Mouse (Mus musculus): ENCODE data around the gene Ubap2l. TPM values are rescaled to one million over a fixed set of nuclear protein-coding genes. Genes with fewer than 3 reads are reported as not detected.

The Ubap2l gene
- polyA plus RNA-seq, 1 experiment from 2014 or later, result 148 TPM

DNA sequence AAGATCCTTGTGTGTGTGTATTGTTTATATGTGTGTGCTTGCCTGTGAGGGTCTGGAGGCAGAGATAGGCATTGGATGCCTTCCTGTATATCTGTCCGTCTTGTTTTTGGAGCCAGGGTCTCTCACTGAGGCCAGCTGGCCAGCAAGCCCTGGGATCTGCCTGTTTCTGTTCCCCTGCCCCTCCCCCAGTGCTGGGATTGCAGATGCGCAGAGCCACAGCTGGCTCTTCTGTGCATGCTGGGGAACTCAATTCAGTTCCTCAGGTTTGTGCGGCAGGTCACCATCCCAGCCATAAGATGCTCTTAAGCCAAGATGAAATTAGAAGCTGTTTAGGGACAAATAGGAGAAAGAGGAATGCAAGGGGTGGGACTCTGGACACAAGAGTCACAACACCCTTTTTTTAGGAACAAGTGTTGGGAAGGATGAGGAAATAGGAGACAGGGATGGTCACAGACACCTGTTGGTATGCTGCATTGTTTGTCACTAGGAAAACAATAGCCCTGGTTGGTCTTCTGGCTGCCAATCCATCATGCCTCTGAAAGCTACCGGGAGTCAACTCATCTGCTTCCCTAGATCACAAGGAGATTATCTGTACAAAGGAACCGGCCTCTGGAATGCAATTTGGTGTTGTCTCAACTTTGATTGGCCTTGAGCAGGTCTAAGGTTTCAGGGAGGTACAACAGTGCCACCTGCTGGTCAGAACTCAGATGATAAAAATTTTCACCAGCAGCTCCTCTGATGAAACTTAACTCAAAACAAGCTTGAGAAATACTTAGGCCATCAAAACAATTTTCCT is 24.7 kb upstream of the Ubap2l start:
- Histone ChIP-seq H3K9ac (no peak overlapping the region), H3K36me3 (replicated peaks; ENCODE audit: control insufficient read depth, insufficient read depth) (no peaks in the 10 kb centered on the region), H3K4me2 (replicated peaks) (peak overlapping the region; percentile 17; the same call in 1 of the 2 replicates), H3K4me3 (replicated peaks; ENCODE audit: low read length) (no peak overlapping the region), H3K9me3 (ENCODE audit: control insufficient read depth, low read length) (no peaks in the 10 kb centered on the region), H3K27me3 (ENCODE audit: control insufficient read depth, insufficient read depth, low read length) (no peaks in the 10 kb centered on the region), H3K27ac (no peak overlapping the region), H3K4me1 (replicated peaks; ENCODE audit: control insufficient read depth, insufficient read depth, low read length) (peaks cover 19% of the 10 kb centered on the region)
- ATAC-seq (ENCODE audit: low FRiP score) (no peak), DNase-seq (ENCODE audit: low spot score) (peak; percentile 89)
- WGBS, result 11% methylated on average over 5 of the region's 5 CpGs

DNA sequence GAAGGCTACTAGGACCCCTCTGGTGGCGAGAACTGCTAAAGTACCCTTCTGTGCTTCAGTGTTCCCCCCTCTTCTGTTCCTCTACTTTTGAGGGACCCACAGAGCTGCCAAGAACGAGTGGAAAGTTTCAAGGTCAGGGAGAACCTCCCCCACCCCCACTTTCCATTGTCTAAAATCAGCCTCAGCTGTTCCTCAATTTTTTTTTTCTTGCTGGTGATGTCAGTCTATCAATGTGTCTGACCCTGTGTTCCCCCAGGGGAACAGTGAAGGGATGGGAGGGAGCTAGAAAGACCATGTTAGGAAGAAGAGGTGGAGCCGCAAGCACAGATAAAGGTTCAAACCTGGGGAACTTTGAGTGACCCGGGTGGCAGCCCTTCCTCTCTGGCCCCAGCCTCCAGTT is 19.9 kb upstream of the Ubap2l start, which contains the start of gene Tpm3:
Tpm3 (plus strand) TSS at position 356 of the 400 bp plus-strand sequence.
- no peak for ATAC-seq (ENCODE audit: low FRiP score)

DNA sequence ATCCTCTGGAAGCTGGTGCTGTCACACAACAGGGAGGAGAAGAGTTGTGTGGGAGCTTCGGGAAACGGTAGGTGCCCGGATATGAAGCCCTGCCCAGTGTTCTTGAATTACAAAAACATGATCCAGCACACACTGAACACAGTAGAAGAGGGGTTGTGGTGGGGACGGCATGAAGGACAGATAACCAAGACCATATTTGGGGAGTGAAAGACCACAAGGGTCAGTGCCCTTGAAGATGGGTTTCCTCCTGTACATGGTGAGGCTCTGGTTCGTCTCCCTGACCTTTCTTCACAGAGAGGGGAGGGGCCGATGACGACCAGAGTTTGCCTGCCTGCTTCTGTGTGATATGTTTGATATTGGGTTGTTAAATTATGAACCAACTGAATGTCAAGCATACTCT is 17.3 kb upstream of the Ubap2l start:
- Histone ChIP-seq H3K36me3 (replicated peaks; ENCODE audit: control insufficient read depth, insufficient read depth) (peaks cover 10% of the 10 kb centered on the region), H3K4me1 (replicated peaks; ENCODE audit: control insufficient read depth, insufficient read depth, low read length) (no peaks in the 10 kb centered on the region), H3K27me3 (ENCODE audit: control insufficient read depth, insufficient read depth, low read length) (no peaks in the 10 kb centered on the region), H3K27ac (no peak overlapping the region), H3K9ac (no peak overlapping the region), H3K9me3 (ENCODE audit: control insufficient read depth, low read length) (no peaks in the 10 kb centered on the region), H3K4me2 (replicated peaks) (no peak overlapping the region), H3K4me3 (replicated peaks; ENCODE audit: low read length) (no peak overlapping the region)
- DNase-seq (ENCODE audit: low spot score) (no peak), ATAC-seq (ENCODE audit: low FRiP score) (no peak)
- WGBS, result 84% methylated on average over 7 of the region's 7 CpGs

More for the DNA sequence above, 19.9 kb upstream of the Ubap2l start, which contains the start of gene Tpm3:
- Histone ChIP-seq H3K4me2 (replicated peaks) (no peak within 1 kb of the TSS), H3K9ac (no peak within 1 kb of the TSS), H3K9me3 (ENCODE audit: control insufficient read depth, low read length) (no peaks in the 10 kb centered on the region), H3K27ac (no peak within 1 kb of the TSS), H3K27me3 (ENCODE audit: control insufficient read depth, insufficient read depth, low read length) (no peaks in the 10 kb centered on the region), H3K36me3 (replicated peaks; ENCODE audit: control insufficient read depth, insufficient read depth) (no peaks in the 10 kb centered on the region), H3K4me1 (replicated peaks; ENCODE audit: control insufficient read depth, insufficient read depth, low read length) (0 out of 2 replicates have a peak, but pooled peaks cover 4% of the 10 kb centered on the region), H3K4me3 (replicated peaks; ENCODE audit: low read length) (no peak within 1 kb of the TSS)
- no peak for DNase-seq (ENCODE audit: low spot score)
- WGBS, result 78% methylated on average over 4 of the region's 4 CpGs

DNA sequence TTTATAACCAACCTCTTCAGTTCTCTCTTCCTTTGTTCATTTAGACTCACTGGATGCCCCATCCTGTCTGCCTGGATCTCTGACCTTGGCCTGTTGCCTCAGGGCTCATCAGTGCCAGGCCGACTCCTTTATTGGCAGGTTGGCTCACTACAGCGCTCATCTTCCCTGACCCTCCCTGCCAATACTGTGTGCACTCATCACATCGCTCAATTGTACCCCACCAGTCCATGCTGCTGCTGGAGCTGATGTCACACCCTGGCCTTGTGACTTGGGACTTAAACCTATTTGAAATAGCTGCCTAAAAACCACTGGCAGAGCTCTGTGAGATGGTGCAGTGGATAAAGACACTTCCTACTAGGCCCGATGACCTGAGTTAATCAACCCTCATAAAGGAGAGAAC is 15.4 kb upstream of the Ubap2l start:
- peaks cover 27% of the 10 kb centered on the region for H3K36me3 ChIP-seq (replicated peaks; ENCODE audit: control insufficient read depth, insufficient read depth)
- DNase-seq (ENCODE audit: low spot score) (no peak), ATAC-seq (ENCODE audit: low FRiP score) (no peak)
- no peak overlapping the region for H3K27ac ChIP-seq
- WGBS, result 88% methylated on average over 4 of the region's 4 CpGs
- no peak overlapping the region for H3K4me3 ChIP-seq (replicated peaks; ENCODE audit: low read length)
- no peaks in the 10 kb centered on the region for H3K9me3 ChIP-seq (ENCODE audit: control insufficient read depth, low read length)
- no peaks in the 10 kb centered on the region for H3K4me1 ChIP-seq (replicated peaks; ENCODE audit: control insufficient read depth, insufficient read depth, low read length)
- no peaks in the 10 kb centered on the region for H3K27me3 ChIP-seq (ENCODE audit: control insufficient read depth, insufficient read depth, low read length)
- no peak overlapping the region for H3K4me2 ChIP-seq (replicated peaks)
- H3K9ac ChIP-seq, result no peak overlapping the region

DNA sequence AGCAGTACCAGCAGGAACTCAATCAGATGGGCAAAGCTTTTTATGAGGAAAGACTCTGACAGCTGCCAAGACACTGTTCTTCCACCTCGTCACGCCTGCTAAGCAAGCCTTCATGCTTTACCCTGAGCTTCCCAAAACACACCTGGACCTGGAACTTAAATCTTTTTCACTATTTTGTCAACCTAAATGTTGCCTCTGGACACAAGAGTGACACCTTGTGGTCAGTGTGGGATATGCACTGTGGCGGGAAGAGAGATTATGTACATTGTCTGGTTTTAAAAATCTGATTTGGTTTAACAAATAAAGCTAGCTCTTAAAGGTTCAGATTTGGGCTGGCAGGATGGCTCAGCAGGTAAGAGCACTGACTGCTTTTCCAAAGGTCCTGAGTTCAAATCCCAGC is 13.1 kb upstream of the Ubap2l start:
- DNase-seq (ENCODE audit: low spot score) (peak; percentile 51), ATAC-seq (ENCODE audit: low FRiP score) (no peak)
- WGBS, result 64% methylated on average over 3 of the region's 3 CpGs
- H3K4me2 ChIP-seq (replicated peaks), result no peak overlapping the region
- H3K9me3 ChIP-seq (ENCODE audit: control insufficient read depth, low read length), result no peaks in the 10 kb centered on the region
- no peak overlapping the region for H3K27ac ChIP-seq
- H3K9ac ChIP-seq, result no peak overlapping the region
- H3K27me3 ChIP-seq (ENCODE audit: control insufficient read depth, insufficient read depth, low read length), result no peaks in the 10 kb centered on the region
- H3K4me1 ChIP-seq (replicated peaks; ENCODE audit: control insufficient read depth, insufficient read depth, low read length), result no peaks in the 10 kb centered on the region
- H3K36me3 ChIP-seq (replicated peaks; ENCODE audit: control insufficient read depth, insufficient read depth), result peaks cover 50% of the 10 kb centered on the region
- H3K4me3 ChIP-seq (replicated peaks; ENCODE audit: low read length), result no peak overlapping the region

DNA sequence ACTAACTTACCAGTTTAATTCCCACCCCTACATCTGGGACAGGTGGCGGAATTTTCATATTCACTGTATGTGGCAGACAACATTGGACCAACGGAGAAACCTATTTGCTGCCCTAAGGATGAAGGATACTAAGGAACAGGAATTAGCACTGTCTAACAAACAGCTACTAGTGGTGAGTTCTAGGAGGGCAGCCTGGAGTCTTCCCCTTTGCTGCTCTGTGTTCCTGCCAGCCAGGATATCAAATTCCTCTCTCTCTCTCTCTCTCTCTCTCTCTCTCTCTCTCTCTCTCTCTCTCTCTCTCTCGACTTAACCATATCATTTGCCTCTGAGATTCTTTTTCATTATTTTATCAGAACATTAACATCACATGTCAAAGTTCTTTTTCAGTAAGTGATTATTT is 12.0 kb upstream of the Ubap2l start:
- DNase-seq (ENCODE audit: low spot score) (no peak), ATAC-seq (ENCODE audit: low FRiP score) (no peak)
- no peak overlapping the region for H3K27ac ChIP-seq
- H3K9ac ChIP-seq, result no peak overlapping the region
- no peak overlapping the region for H3K4me2 ChIP-seq (replicated peaks)
- H3K27me3 ChIP-seq (ENCODE audit: control insufficient read depth, insufficient read depth, low read length), result no peaks in the 10 kb centered on the region
- H3K36me3 ChIP-seq (replicated peaks; ENCODE audit: control insufficient read depth, insufficient read depth), result peaks cover 60% of the 10 kb centered on the region
- H3K4me1 ChIP-seq (replicated peaks; ENCODE audit: control insufficient read depth, insufficient read depth, low read length), result no peaks in the 10 kb centered on the region
- H3K9me3 ChIP-seq (ENCODE audit: control insufficient read depth, low read length), result no peaks in the 10 kb centered on the region
- WGBS, result 86% methylated on average over 3 of the region's 3 CpGs
- no peak overlapping the region for H3K4me3 ChIP-seq (replicated peaks; ENCODE audit: low read length)

GRCm38 (mm10) chr3:90062539-90062938 is 10.1 kb upstream of the Ubap2l start:
- Histone ChIP-seq H3K4me1 (replicated peaks; ENCODE audit: control insufficient read depth, insufficient read depth, low read length) (no peaks in the 10 kb centered on the region), H3K27ac (no peak overlapping the region), H3K4me3 (replicated peaks; ENCODE audit: low read length) (no peak overlapping the region), H3K36me3 (replicated peaks; ENCODE audit: control insufficient read depth, insufficient read depth) (peaks cover 73% of the 10 kb centered on the region), H3K4me2 (replicated peaks) (no peak overlapping the region), H3K9ac (no peak overlapping the region), H3K27me3 (ENCODE audit: control insufficient read depth, insufficient read depth, low read length) (no peaks in the 10 kb centered on the region), H3K9me3 (ENCODE audit: control insufficient read depth, low read length) (no peaks in the 10 kb centered on the region)
- 58% methylated on average over 2 of the region's 2 CpGs for WGBS
- ATAC-seq (ENCODE audit: low FRiP score) (no peak), DNase-seq (ENCODE audit: low spot score) (no peak)

- H3K4me3 ChIP-seq (replicated peaks; ENCODE audit: low read length), result no peak overlapping the region
- ATAC-seq (ENCODE audit: low FRiP score), result no peak
- no peak overlapping the region for H3K27ac ChIP-seq
- WGBS, result 94% methylated on average over 6 of the region's 6 CpGs
- no peak overlapping the region for H3K4me2 ChIP-seq (replicated peaks)
- DNase-seq (ENCODE audit: low spot score), result no peak
- no peaks in the 10 kb centered on the region for H3K9me3 ChIP-seq (ENCODE audit: control insufficient read depth, low read length)
- H3K9ac ChIP-seq, result no peak overlapping the region
- H3K36me3 ChIP-seq (replicated peaks; ENCODE audit: control insufficient read depth, insufficient read depth), result peaks cover 83% of the 10 kb centered on the region
- no peaks in the 10 kb centered on the region for H3K4me1 ChIP-seq (replicated peaks; ENCODE audit: control insufficient read depth, insufficient read depth, low read length)
- no peaks in the 10 kb centered on the region for H3K27me3 ChIP-seq (ENCODE audit: control insufficient read depth, insufficient read depth, low read length)
Measured at GRCm38 (mm10) chr3:90061549-90061948, 9.1 kb upstream of the Ubap2l start.

DNA sequence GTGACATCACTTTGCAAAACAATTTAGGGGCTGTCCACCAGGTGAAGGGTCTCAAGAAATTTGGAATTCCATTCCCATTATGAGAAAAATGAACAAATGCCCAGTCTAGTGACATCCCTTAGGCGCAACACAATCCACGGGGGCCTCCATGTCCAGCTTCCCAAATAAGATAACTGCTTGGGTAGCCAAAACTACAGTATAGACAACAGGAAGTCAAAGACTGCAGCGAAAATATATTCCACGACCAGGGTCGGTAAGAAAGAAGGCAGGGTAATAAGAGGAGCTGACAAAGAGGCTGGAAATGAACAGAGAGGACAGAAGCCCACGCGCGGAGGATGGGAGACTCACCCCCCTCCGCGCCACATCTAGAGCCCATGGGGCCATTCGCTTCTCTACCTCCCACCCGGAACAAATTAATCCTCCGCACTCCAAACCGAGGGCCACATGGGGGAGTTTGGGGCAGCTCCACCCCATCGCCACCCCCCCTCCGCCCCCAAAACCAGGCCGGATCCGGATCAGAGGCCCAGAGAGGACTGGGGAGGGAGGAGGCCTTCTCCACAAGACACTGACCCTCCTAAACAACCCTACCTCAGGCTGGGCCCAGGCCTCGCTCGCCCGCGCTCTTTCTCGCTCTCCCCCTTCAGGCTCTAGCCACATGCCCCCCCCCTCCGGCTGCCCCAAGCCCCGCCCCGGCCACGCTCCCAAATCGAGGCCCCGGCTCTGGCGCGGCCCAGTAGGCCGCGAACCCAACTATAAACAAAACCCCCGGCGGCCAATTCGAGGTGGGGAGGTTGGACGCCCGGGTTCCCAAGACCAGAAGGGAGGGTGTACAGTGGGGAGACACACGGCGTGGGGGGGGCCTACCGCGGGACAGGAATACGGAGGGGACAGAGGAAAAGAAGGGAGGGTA is 732 bp downstream of the Ubap2l start, which contains the start of gene 4933434E20Rik:
4933434E20Rik (plus strand) TSS at position 196 of the 910 bp plus-strand sequence.
- peak; percentile 42 for DNase-seq (ENCODE audit: low spot score)
- Histone ChIP-seq H3K27ac (peak within 1 kb of the TSS; percentile 94), H3K4me1 (replicated peaks; ENCODE audit: control insufficient read depth, insufficient read depth, low read length) (peaks cover 30% of the 10 kb centered on the region), H3K9me3 (ENCODE audit: control insufficient read depth, low read length) (no peaks in the 10 kb centered on the region), H3K36me3 (replicated peaks; ENCODE audit: control insufficient read depth, insufficient read depth) (peaks cover 35% of the 10 kb centered on the region), H3K4me3 (replicated peaks; ENCODE audit: low read length) (peak within 1 kb of the TSS; percentile 95), H3K9ac (peak within 1 kb of the TSS; percentile 97), H3K4me2 (replicated peaks) (peak within 1 kb of the TSS; percentile 63), H3K27me3 (ENCODE audit: control insufficient read depth, insufficient read depth, low read length) (no peaks in the 10 kb centered on the region)
- 1% methylated on average over 41 of the region's 43 CpGs for WGBS
- ATAC-seq (ENCODE audit: low FRiP score), result peak; percentile 77

Data from hindbrain, embryonic 14.5 days (tissue).